Comparison of ENCODE assay signal across 12 mouse cellular contexts in the genomic region with DNA sequence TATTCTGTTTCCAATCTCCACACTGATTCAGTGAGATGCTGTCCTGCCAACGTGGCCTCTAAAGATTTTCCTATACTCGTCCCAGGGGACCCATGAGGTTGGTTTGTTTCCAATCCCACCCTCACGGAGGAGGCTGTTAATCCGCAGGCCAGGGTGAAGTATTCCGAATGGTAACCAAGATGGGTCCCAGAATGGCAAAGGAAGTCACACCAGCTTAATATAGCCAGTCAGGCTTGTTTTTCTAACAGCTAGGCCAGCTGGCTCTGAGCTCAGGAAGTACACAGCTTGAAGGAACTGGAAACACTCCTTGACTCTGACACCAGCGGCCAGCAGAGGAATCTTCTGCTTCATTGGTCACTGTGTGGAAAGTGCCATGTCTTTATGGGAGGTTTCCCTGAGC. TPM values are rescaled to one million over a fixed set of nuclear protein-coding genes. Genes with fewer than 3 reads are reported as not detected.
DNase-seq lines count a peak whose midpoint lies in the region; ATAC-seq and TF ChIP-seq lines count a peak whose summit lies in the region.
"Had no signal": no experiment of that assay in that cellular context is flagged by ENCODE, and none has a peak within 500 bp of the region (broad histone marks: within the 10 kb centered on the region; RNA-seq: fewer than 3 reads in every experiment).

No protein-coding gene starts in this region.

- no peak for ATAC-seq in liver, postnatal 0 days
- no peak for ATAC-seq in liver, embryonic 12.5 days
- no peak for ATAC-seq in heart, embryonic 16.5 days (replicated peaks; ENCODE audit: extremely low read depth, insufficient read depth, low FRiP score)
- no peak for ATAC-seq in midbrain, embryonic 15.5 days (replicated peaks)
- no peak for ATAC-seq in forebrain, embryonic 13.5 days

- no peak for TF ChIP-seq POLR2A in cerebellum, adult 2 months (IDR thresholded peaks at IDR 0.05; ENCODE audit: borderline replicate concordance, insufficient read depth, low read length)

- no peak overlapping the region for H3K4me3 ChIP-seq in liver, postnatal 0 days (ENCODE audit: low read depth, low read length)
- no peak overlapping the region for H3K4me3 ChIP-seq in liver, embryonic 12.5 days
- no peak overlapping the region for H3K4me3 ChIP-seq in cerebellum, adult 2 months (replicated peaks; ENCODE audit: insufficient read depth, low read depth, low read length)
- H3K4me3 ChIP-seq in heart, embryonic 16.5 days (ENCODE audit: low read length), result no peak overlapping the region
- H3K4me3 ChIP-seq in midbrain, embryonic 15.5 days, result no peak overlapping the region
- no peak overlapping the region for H3K4me3 ChIP-seq in forebrain, embryonic 13.5 days
- H3K4me3 ChIP-seq: hindbrain, embryonic 15.5 days; limb, embryonic 15.5 days had no signal

- peaks cover 16% of the 10 kb centered on the region for H3K4me1 ChIP-seq in liver, postnatal 0 days (ENCODE audit: insufficient read depth)
- H3K4me1 ChIP-seq in liver, embryonic 12.5 days, result 0 out of 2 replicates have a peak, but pooled peaks cover under 1% of the 10 kb centered on the region
- H3K4me1 ChIP-seq in cerebellum, adult 2 months (ENCODE audit: control insufficient read depth, insufficient read depth, low read length), result peaks cover 10% of the 10 kb centered on the region
- H3K4me1 ChIP-seq in heart, embryonic 16.5 days (ENCODE audit: control insufficient read depth, insufficient read depth, low read length), result peaks cover 4% of the 10 kb centered on the region; the same call in 1 of the 2 replicates
- no peaks in the 10 kb centered on the region for H3K4me1 ChIP-seq in midbrain, embryonic 15.5 days
- H3K4me1 ChIP-seq in forebrain, embryonic 13.5 days, result no peaks in the 10 kb centered on the region
- H3K4me1 ChIP-seq: hindbrain, embryonic 15.5 days; limb, embryonic 15.5 days had no signal

- peak overlapping the region; percentile 37; the same call in 1 of the 2 replicates for H3K27ac ChIP-seq in liver, postnatal 0 days (ENCODE audit: low read depth)
- no peak overlapping the region for H3K27ac ChIP-seq in liver, embryonic 12.5 days
- peak overlapping the region; percentile 4; the same call in 1 of the 2 replicates for H3K27ac ChIP-seq in cerebellum, adult 2 months (ENCODE audit: insufficient read depth, low read length)
- H3K27ac ChIP-seq in heart, embryonic 16.5 days (ENCODE audit: low read length), result peak overlapping the region; percentile 10; the same call in 1 of the 2 replicates
- no peak overlapping the region for H3K27ac ChIP-seq in midbrain, embryonic 15.5 days
- H3K27ac ChIP-seq in forebrain, embryonic 13.5 days, result no peak overlapping the region
- H3K27ac ChIP-seq: hindbrain, embryonic 15.5 days; limb, embryonic 15.5 days had no signal

- H3K36me3 ChIP-seq in liver, postnatal 0 days (replicated peaks; ENCODE audit: insufficient read depth, low read length), result no peaks in the 10 kb centered on the region
- H3K36me3 ChIP-seq in liver, embryonic 12.5 days, result no peaks in the 10 kb centered on the region
- H3K36me3 ChIP-seq in heart, embryonic 16.5 days (ENCODE audit: control insufficient read depth, insufficient read depth), result 0 out of 2 replicates have a peak, but pooled peaks cover 4% of the 10 kb centered on the region
- no peaks in the 10 kb centered on the region for H3K36me3 ChIP-seq in midbrain, embryonic 15.5 days (replicated peaks)
- no peaks in the 10 kb centered on the region for H3K36me3 ChIP-seq in forebrain, embryonic 13.5 days (ENCODE audit: poor library complexity, severe bottlenecking)
- H3K36me3 ChIP-seq: hindbrain, embryonic 15.5 days; limb, embryonic 15.5 days had no signal

- peak; percentile 27 for DNase-seq in liver, postnatal 0 days
- peak; percentile 64 to 84 for DNase-seq in cerebellum, adult 2 months
- DNase-seq in lung, postnatal 14 days, result peak; percentile 34
- DNase-seq in frontal cortex, adult 2 months (ENCODE audit: extremely low spot score in 1 of 2, low spot score in 1 of 2), result no peak
- DNase-seq: right cerebral cortex, adult 18-20 months; thymus, postnatal 14 days had no signal

- TF ChIP-seq CTCF in liver, postnatal 0 days (IDR thresholded peaks at IDR 0.05; ENCODE audit: low read depth), result no peak
- TF ChIP-seq CTCF in cerebellum, adult 2 months (IDR thresholded peaks at IDR 0.05; ENCODE audit: borderline replicate concordance, insufficient read depth, low read depth, low read length), result no peak

- H3K4me2 ChIP-seq in liver, postnatal 0 days (ENCODE audit: low read depth, low read length), result no peak overlapping the region
- no peak overlapping the region for H3K4me2 ChIP-seq in liver, embryonic 12.5 days
- H3K4me2 ChIP-seq in heart, embryonic 16.5 days (ENCODE audit: low read depth, low read length), result no peak overlapping the region
- no peak overlapping the region for H3K4me2 ChIP-seq in midbrain, embryonic 15.5 days
- no peak overlapping the region for H3K4me2 ChIP-seq in forebrain, embryonic 13.5 days
- H3K4me2 ChIP-seq: hindbrain, embryonic 15.5 days; limb, embryonic 15.5 days had no signal

- H3K9me3 ChIP-seq in liver, postnatal 0 days (ENCODE audit: low read length), result no peaks in the 10 kb centered on the region
- no peaks in the 10 kb centered on the region for H3K9me3 ChIP-seq in liver, embryonic 12.5 days (replicated peaks)
- H3K9me3 ChIP-seq in heart, embryonic 16.5 days (replicated peaks; ENCODE audit: control insufficient read depth, low read length), result no peaks in the 10 kb centered on the region
- H3K9me3 ChIP-seq in midbrain, embryonic 15.5 days, result no peaks in the 10 kb centered on the region
- no peaks in the 10 kb centered on the region for H3K9me3 ChIP-seq in forebrain, embryonic 13.5 days (replicated peaks)
- H3K9me3 ChIP-seq: hindbrain, embryonic 15.5 days; limb, embryonic 15.5 days had no signal

- H3K9ac ChIP-seq in liver, postnatal 0 days (replicated peaks), result no peak overlapping the region
- H3K9ac ChIP-seq in liver, embryonic 12.5 days, result no peak overlapping the region
- H3K9ac ChIP-seq in heart, embryonic 16.5 days (ENCODE audit: low read length), result no peak overlapping the region
- H3K9ac ChIP-seq in midbrain, embryonic 15.5 days, result no peak overlapping the region
- no peak overlapping the region for H3K9ac ChIP-seq in forebrain, embryonic 13.5 days
- H3K9ac ChIP-seq: hindbrain, embryonic 15.5 days; limb, embryonic 15.5 days had no signal

- no peaks in the 10 kb centered on the region for H3K27me3 ChIP-seq in liver, postnatal 0 days (ENCODE audit: insufficient read depth, low read length)
- H3K27me3 ChIP-seq in liver, embryonic 12.5 days (replicated peaks), result 0 out of 2 replicates have a peak, but pooled peaks cover 3% of the 10 kb centered on the region
- no peaks in the 10 kb centered on the region for H3K27me3 ChIP-seq in cerebellum, adult 2 months (ENCODE audit: control insufficient read depth, insufficient read depth, low read length)
- H3K27me3 ChIP-seq in heart, embryonic 16.5 days (ENCODE audit: control insufficient read depth, insufficient read depth, low read length), result no peaks in the 10 kb centered on the region
- H3K27me3 ChIP-seq in midbrain, embryonic 15.5 days (replicated peaks), result no peaks in the 10 kb centered on the region
- H3K27me3 ChIP-seq in forebrain, embryonic 13.5 days, result no peaks in the 10 kb centered on the region
- H3K27me3 ChIP-seq: hindbrain, embryonic 15.5 days; limb, embryonic 15.5 days had no signal

- no peak for TF ChIP-seq EP300 in liver, postnatal 0 days (IDR thresholded peaks at IDR 0.05; ENCODE audit: low read depth)

- 52% methylated on average over 6 of the region's 6 CpGs for WGBS in liver, postnatal 0 days (ENCODE audit: insufficient replicate concordance)
- WGBS in liver, embryonic 12.5 days (ENCODE audit: insufficient replicate concordance), result 55% methylated on average over 6 of the region's 6 CpGs
- 4% methylated on average over 6 of the region's 6 CpGs for WGBS in cerebellum, adult 2 months
- WGBS in heart, embryonic 16.5 days, result 64% methylated on average over 6 of the region's 6 CpGs
- WGBS in midbrain, embryonic 15.5 days, result 65% methylated on average over 6 of the region's 6 CpGs
- WGBS in forebrain, embryonic 13.5 days, result 83% methylated on average over 6 of the region's 6 CpGs

RNA-seq across cellular contexts. Expression of gene Mettl6, which starts 42.5 kb away (rescaled TPM):
- 23.6 and 26.1 TPM in 2 replicates for polyA plus RNA-seq in liver, postnatal 0 days (2015; fragmentation: Nextera tagmentation; extraction: Ambion mirVana)
- polyA plus RNA-seq in liver, embryonic 12.5 days (2016; fragmentation: Nextera tagmentation; extraction: Ambion mirVana), result 43.7 and 46.9 TPM in 2 replicates
- 22.8 and 23.6 TPM in 2 replicates for polyA plus RNA-seq in cerebellum, adult 2 months (2012; rRNA removed)
- polyA plus RNA-seq in heart, embryonic 16.5 days (2015; fragmentation: Nextera tagmentation; extraction: Ambion mirVana), result 41.1 and 47.3 TPM in 2 replicates
- polyA plus RNA-seq in frontal cortex, adult 2 months (2012; rRNA removed), result 19.6 and 20.3 TPM in 2 replicates
- 42.5 and 48.7 TPM in 2 replicates for polyA plus RNA-seq in midbrain, embryonic 15.5 days (2015; fragmentation: Nextera tagmentation; extraction: Ambion mirVana)
- polyA plus RNA-seq in forebrain, embryonic 13.5 days (2015; fragmentation: Nextera tagmentation; extraction: Ambion mirVana), result 66.0 and 67.7 TPM in 2 replicates

RNA-seq across cellular contexts. Expression of gene Eaf1, which starts 43.1 kb away (rescaled TPM):
- 9.6 and 11.4 TPM in 2 replicates for polyA plus RNA-seq in liver, postnatal 0 days (2015; fragmentation: Nextera tagmentation; extraction: Ambion mirVana)
- polyA plus RNA-seq in liver, embryonic 12.5 days (2016; fragmentation: Nextera tagmentation; extraction: Ambion mirVana), result 41.4 and 44.2 TPM in 2 replicates
- 25.0 and 26.5 TPM in 2 replicates for polyA plus RNA-seq in cerebellum, adult 2 months (2012; rRNA removed)
- polyA plus RNA-seq in heart, embryonic 16.5 days (2015; fragmentation: Nextera tagmentation; extraction: Ambion mirVana), result 13.0 and 14.7 TPM in 2 replicates
- 12.6 and 13.7 TPM in 2 replicates for polyA plus RNA-seq in frontal cortex, adult 2 months (2012; rRNA removed)
- 8.4 and 10.1 TPM in 2 replicates for polyA plus RNA-seq in midbrain, embryonic 15.5 days (2015; fragmentation: Nextera tagmentation; extraction: Ambion mirVana)
- polyA plus RNA-seq in forebrain, embryonic 13.5 days (2015; fragmentation: Nextera tagmentation; extraction: Ambion mirVana), result 13.9 and 14.4 TPM in 2 replicates

RNA-seq across cellular contexts. Expression of gene Colq, which starts 53.8 kb away (rescaled TPM):
- polyA plus RNA-seq in liver, postnatal 0 days (2015; fragmentation: Nextera tagmentation; extraction: Ambion mirVana), result 0.29 and 0.52 TPM in 2 replicates
- 0.05 and 0.22 TPM in 2 replicates for polyA plus RNA-seq in liver, embryonic 12.5 days (2016; fragmentation: Nextera tagmentation; extraction: Ambion mirVana)
- polyA plus RNA-seq in cerebellum, adult 2 months (2012; rRNA removed), result 4.1 and 4.5 TPM in 2 replicates
- 16.3 and 18.8 TPM in 2 replicates for polyA plus RNA-seq in heart, embryonic 16.5 days (2015; fragmentation: Nextera tagmentation; extraction: Ambion mirVana)
- polyA plus RNA-seq in frontal cortex, adult 2 months (2012; rRNA removed), result 1.1 and 1.2 TPM in 2 replicates
- not detected in 2 replicates for polyA plus RNA-seq in midbrain, embryonic 15.5 days (2015; fragmentation: Nextera tagmentation; extraction: Ambion mirVana)
- polyA plus RNA-seq in forebrain, embryonic 13.5 days (2015; fragmentation: Nextera tagmentation; extraction: Ambion mirVana), result not detected in 2 replicates

Comparison
In these comparisons a context has a peak if more than half of its experiments do, and no peak if none do; other contexts are left out.
1. H3K27ac ChIP-seq: peak in liver, postnatal 0 days (single experiment), cerebellum, adult 2 months (single experiment) and heart, embryonic 16.5 days (single experiment); none in liver, embryonic 12.5 days (single experiment), midbrain, embryonic 15.5 days (single experiment) and forebrain, embryonic 13.5 days (single experiment).
2. DNase-seq: peak in liver, postnatal 0 days (single experiment), cerebellum, adult 2 months (2 of 2) and lung, postnatal 14 days (single experiment); none in frontal cortex, adult 2 months (0 of 2).